Mouse (Mus musculus) liver, embryonic 14.5 days (tissue): Measurements from ENCODE around the gene Kpna7.

Experiments used
- CTCF ChIP-seq: IDR thresholded peaks from 2 replicates; pipeline ENCODE4 v1.5.1; 2016; ENCODE audit warnings: antibody characterized with exemption, low read depth, control low read depth
- EP300 ChIP-seq: IDR thresholded peaks from 2 replicates; pipeline ENCODE4 v1.6.1; 2016; ENCODE audit warnings: antibody characterized with exemption, low read depth

GRCm38 (mm10) chr5:145118461-145118860, 34.6 kb upstream of the Kpna7 start:
- no peak for TF ChIP-seq CTCF
- TF ChIP-seq EP300, result no peak
